Mouse (Mus musculus) C2C12 (cell line): ENCODE measurements around the gene Llgl2. TPM values are rescaled to one million over a fixed set of nuclear protein-coding genes. Genes with fewer than 3 reads are reported as not detected.

Source experiments
- H3K27me3 ChIP-seq: one replicate; pipeline ENCODE4 v1.6.1; 2011; ENCODE audit not compliant: control insufficient read depth, insufficient read depth, insufficient read length
- H3K36me3 ChIP-seq: one replicate; pipeline ENCODE4 v1.6.1; 2011; ENCODE audit not compliant: control insufficient read depth, insufficient read depth
- H3K4me3 ChIP-seq: one replicate; pipeline ENCODE4 v1.5.1; 2011; ENCODE audit warnings: mild to moderate bottlenecking, control low read depth; ENCODE audit not compliant: poor library complexity, insufficient read depth, severe bottlenecking
- H3K79me2 ChIP-seq: one replicate; pipeline ENCODE4 v1.6.1; 2011; ENCODE audit not compliant: control insufficient read depth, insufficient read depth
- H3K79me3 ChIP-seq: one replicate; pipeline ENCODE4 v1.6.1; 2011; ENCODE audit warnings: low read depth, control low read depth
- H3ac ChIP-seq: one replicate; pipeline ENCODE3; 2011; ENCODE audit warnings: low read depth; ENCODE audit not compliant: control insufficient read depth, insufficient read length
- CEBPB ChIP-seq: IDR thresholded peaks from one replicate; pipeline ENCODE4 v1.6.1; 2011; ENCODE audit warnings: low read depth, mild to moderate bottlenecking, control low read depth, moderate library complexity
- CTCF ChIP-seq: IDR thresholded peaks from one replicate; pipeline ENCODE4 v1.5.1; 2011; ENCODE audit not compliant: control insufficient read depth, insufficient read depth, insufficient read length
- FOSL1 ChIP-seq: IDR thresholded peaks from one replicate; pipeline ENCODE4 v1.8.0; 2011; ENCODE audit warnings: mild to moderate bottlenecking, low read length; ENCODE audit not compliant: poor library complexity, insufficient read depth, severe bottlenecking
- MAX ChIP-seq: IDR thresholded peaks from one replicate; pipeline ENCODE4 v1.6.1; 2011; ENCODE audit warnings: mild to moderate bottlenecking, control low read depth
- MYOD1 ChIP-seq: IDR thresholded peaks from one replicate; pipeline ENCODE4 v1.6.1; 2011; ENCODE audit warnings: low read depth; ENCODE audit not compliant: control insufficient read depth, insufficient read length
- MYOG ChIP-seq: IDR thresholded peaks from one replicate; pipeline ENCODE4 v1.6.1; 2011; ENCODE audit not compliant: control insufficient read depth, insufficient read length; ENCODE audit errors: extremely low read depth
- USF1 ChIP-seq: IDR thresholded peaks from one replicate; pipeline ENCODE4 v1.6.1; 2011; ENCODE audit warnings: low read depth, mild to moderate bottlenecking, control low read depth, moderate library complexity
- polyA plus RNA-seq: library from polyadenylated mRNA; unstranded; fragments of >200 nt; fragmentation: generic; extraction: Trizol; gene quantifications from one replicate; pipeline ENCODE4 v1.2.1, GENCODE M21; 2012; ENCODE audit warnings: missing spikeins

The Llgl2 gene
- polyA plus RNA-seq, 1 experiment, result 0.51 TPM

DNA sequence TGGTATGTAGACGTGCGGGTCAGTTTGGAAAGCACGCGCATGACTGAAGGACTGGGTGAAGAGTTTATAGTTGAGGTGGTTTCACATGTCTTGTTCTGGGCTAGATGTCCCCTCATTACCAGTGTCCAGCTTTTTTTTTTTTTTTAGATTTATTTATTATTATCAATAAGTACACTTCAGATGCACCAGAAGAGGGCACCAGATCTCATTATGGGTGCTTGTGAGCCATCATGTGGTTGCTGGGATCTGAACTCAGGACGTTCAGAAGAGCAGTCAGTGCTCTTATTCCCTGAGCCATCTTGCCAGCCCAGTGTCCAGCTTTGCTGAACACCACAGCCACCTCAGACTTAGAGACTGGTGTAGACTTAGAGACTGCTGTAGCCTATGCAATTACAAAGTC lies 6.5 kb upstream of the Llgl2 start:
- no peak for TF ChIP-seq FOSL1
- TF ChIP-seq MYOG, result no peak
- no peak for TF ChIP-seq MAX
- no peak for TF ChIP-seq MYOD1
- no peak for TF ChIP-seq CTCF
- TF ChIP-seq USF1, result no peak
- TF ChIP-seq CEBPB, result no peak
- peaks cover 10% of the 10 kb centered on the region for H3K36me3 ChIP-seq

DNA sequence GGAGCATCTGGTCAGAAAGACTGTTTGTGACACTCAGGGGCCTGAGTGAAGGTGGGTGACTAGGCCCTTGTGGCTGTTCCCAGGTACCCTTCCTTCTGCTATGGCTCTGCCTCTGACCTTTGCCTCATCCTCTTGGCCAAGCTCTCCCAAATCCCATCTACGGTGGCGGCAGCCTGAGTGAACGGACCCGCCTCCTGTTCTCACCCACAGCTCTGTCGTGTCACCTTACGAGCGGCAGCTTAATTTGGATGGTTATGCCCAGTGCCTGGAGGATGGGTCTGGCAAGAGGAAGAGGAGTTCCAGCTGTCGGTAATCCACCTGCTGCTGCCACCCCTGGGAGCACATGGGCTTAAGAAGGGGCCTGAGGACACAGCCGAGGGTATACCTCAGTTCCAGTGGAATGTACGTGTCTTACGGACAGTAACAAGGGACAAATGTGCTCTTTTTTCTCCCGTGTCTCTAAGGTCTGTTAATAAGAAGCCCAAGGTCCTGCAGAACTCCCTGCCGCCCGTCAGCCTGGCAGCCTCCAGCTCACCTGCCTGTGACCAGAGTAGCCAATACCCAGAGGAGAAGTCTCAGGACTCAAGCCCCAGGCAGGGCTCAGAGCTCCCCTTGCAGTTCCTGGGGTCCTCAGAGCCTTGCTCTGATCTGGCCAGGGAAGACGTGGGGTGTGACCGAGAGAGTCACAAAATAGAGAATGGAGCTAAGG lies 3.8 kb upstream of the Llgl2 start:
- Histone ChIP-seq H3K4me3 (no peak overlapping the region), H3ac (no peak overlapping the region), H3K36me3 (peaks cover 13% of the 10 kb centered on the region), H3K79me3 (peaks cover 1% of the 10 kb centered on the region), H3K27me3 (peaks cover 7% of the 10 kb centered on the region), H3K79me2 (peaks cover 6% of the 10 kb centered on the region)
- TF ChIP-seq MYOD1 (no peak), MAX (no peak), CTCF (no peak), CEBPB (no peak), MYOG (no peak), USF1 (no peak), FOSL1 (no peak)

More for the DNA sequence above, 6.5 kb upstream of the Llgl2 start:
- H3K79me2 ChIP-seq, result peaks cover 8% of the 10 kb centered on the region
- H3K27me3 ChIP-seq, result no peaks in the 10 kb centered on the region
- H3K79me3 ChIP-seq, result peaks cover 1% of the 10 kb centered on the region
- no peak overlapping the region for H3ac ChIP-seq
- H3K4me3 ChIP-seq, result no peak overlapping the region

DNA sequence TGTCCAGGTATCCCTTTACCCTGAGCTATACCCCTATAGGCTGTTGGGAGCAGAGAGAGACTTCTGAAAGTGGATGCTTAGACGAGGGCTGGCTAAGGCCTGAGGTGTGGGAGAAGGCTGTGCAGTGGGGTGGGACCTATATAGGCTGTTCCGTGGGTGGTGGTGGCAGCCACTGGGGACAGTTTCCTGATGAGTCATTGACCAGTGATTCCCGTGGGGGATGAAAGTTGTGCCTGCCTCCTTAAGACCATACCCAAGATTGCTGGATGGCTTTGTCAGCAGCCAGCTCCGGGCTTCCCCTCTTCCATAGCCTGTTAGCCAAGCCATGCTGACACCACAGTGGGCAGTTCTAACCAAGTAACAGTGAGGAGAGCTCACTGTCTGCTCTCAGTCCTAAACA lies 2.8 kb upstream of the Llgl2 start:
- no peak for TF ChIP-seq MYOG
- TF ChIP-seq USF1, result no peak
- no peak for TF ChIP-seq MAX
- no peak for TF ChIP-seq MYOD1
- TF ChIP-seq FOSL1, result no peak
- TF ChIP-seq CTCF, result no peak
- no peak for TF ChIP-seq CEBPB
- no peaks in the 10 kb centered on the region for H3K79me2 ChIP-seq
- peaks cover 13% of the 10 kb centered on the region for H3K36me3 ChIP-seq
- H3ac ChIP-seq, result no peak overlapping the region
- H3K4me3 ChIP-seq, result no peak overlapping the region
- H3K27me3 ChIP-seq, result peaks cover 7% of the 10 kb centered on the region
- no peaks in the 10 kb centered on the region for H3K79me3 ChIP-seq

DNA sequence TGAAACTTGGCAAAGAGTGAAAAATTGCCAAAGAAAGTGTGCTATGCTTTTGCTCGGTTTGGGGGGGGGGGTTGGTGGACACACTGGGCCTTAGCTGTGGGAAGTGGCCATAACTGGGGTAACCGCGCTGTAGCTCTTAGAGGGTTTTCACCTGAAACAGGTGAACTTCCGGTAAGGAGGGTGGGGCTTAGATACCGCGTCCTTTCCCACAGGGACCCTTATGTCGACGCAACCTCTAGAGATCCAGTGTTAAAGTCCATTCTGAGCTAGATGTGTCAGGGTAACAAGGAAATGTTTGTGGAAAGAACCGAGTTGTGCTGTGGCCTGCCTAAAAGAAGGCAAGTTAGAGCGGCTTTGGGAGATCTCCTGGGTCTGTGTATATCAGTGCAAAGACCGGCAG lies 964 bp downstream of the Llgl2 start:
- H3K4me3 ChIP-seq, result no peak overlapping the region

DNA sequence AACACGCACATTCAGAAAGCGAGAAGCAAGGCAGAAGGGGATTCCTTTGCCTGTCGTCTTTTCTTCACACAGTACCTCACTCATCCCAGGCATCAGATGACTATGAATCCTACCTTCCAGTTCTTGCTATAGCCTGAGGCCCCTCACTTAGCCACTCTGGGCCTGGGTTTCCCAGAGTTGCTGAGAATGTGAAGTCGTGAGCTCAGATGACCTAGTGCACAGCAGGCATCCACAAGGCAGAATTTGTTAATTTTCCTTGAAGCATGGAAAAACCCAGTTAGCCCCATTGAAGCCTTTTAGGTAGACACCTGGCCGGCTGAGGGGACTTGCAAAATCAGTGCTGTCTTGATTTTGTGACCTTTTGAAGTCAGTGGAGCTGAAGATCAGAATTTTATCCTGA lies 2.6 kb downstream of the Llgl2 start:
- no peaks in the 10 kb centered on the region for H3K79me2 ChIP-seq
- H3K4me3 ChIP-seq, result no peak overlapping the region
- H3K27me3 ChIP-seq, result peaks cover 55% of the 10 kb centered on the region
- H3K36me3 ChIP-seq, result peaks cover 11% of the 10 kb centered on the region
- no peak overlapping the region for H3ac ChIP-seq
- H3K79me3 ChIP-seq, result no peaks in the 10 kb centered on the region
- TF ChIP-seq CEBPB (no peak), CTCF (no peak), USF1 (no peak), MAX (no peak), MYOG (no peak), FOSL1 (no peak)

More for the DNA sequence above, 964 bp downstream of the Llgl2 start:
- Histone ChIP-seq H3ac (no peak overlapping the region), H3K36me3 (peaks cover 13% of the 10 kb centered on the region), H3K79me3 (no peaks in the 10 kb centered on the region), H3K79me2 (no peaks in the 10 kb centered on the region), H3K27me3 (peaks cover 41% of the 10 kb centered on the region)
- TF ChIP-seq FOSL1 (no peak), MYOG (no peak), CTCF (no peak), MAX (no peak), USF1 (no peak), MYOD1 (no peak), CEBPB (no peak)

DNA sequence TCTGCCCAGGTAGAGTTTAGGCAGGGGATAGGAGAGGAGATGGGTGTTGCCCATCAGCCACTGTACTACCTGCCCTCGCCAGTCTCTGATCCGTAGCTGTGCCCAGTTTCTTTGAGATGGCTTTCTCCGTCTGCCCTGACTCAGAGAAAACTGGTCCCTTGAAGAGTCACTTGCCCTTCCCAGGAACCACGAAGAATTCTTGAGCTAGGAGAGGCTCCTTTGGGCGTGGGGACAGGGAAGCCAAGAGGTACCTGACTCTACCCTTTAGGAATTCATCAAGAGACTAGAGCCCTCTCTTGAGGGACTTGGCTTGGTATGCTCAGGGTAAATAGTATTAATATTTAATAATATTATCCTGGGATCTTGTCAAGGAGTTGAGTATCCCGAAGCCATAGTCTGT lies 3.8 kb downstream of the Llgl2 start:
- TF ChIP-seq CTCF, result no peak
- TF ChIP-seq MYOD1, result no peak
- TF ChIP-seq MAX, result no peak
- TF ChIP-seq MYOG, result no peak
- TF ChIP-seq CEBPB, result no peak
- no peak for TF ChIP-seq FOSL1
- TF ChIP-seq USF1, result no peak
- no peak overlapping the region for H3ac ChIP-seq
- H3K4me3 ChIP-seq, result no peak overlapping the region
- no peaks in the 10 kb centered on the region for H3K36me3 ChIP-seq
- no peaks in the 10 kb centered on the region for H3K79me3 ChIP-seq
- H3K27me3 ChIP-seq, result peaks cover 66% of the 10 kb centered on the region
- H3K79me2 ChIP-seq, result no peaks in the 10 kb centered on the region
